In the genomic region with DNA sequence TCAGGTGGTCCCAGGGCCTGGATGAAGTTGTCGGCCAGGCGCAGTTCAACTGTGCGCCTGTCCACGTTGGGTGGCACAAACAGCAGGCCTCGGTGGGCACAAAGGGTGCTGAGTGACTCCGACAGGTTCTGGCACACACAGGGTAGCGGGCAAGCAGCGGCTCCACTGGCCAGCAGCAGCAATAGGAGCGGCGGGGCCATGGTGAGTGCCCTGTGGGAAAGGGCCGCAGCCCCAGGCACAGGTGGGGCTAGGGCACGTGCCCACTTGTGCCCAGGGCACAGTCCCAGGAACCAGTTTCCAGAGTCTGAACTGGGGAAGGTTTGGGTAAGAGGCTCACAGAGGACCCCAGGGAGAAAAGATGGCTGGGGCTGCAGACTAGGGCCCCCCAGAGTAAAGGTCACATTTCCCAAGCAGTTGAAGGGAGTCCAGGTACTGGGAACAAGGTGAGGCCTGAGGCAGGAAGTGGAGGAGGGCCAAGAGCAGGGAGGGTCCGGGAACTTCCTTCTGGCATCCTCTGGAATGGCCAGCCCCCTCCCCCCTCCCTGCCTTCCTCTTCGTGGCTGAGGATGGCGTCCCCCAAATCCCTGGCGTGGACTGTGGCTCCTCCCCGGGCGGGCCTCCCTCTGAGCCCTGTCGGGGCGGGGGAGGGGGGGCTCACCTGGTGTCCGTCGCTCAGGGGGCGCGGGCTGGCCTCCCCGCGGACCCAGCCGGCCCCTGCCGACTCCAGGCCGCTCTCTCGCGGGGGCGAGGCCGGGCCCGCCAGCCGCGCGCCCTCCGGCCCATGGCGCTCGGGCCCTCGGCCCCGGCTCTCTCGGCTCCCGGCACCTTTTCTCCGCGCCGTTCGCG, we compare ENCODE assay signal across 7 mouse cellular contexts. TPM values are rescaled to one million over a fixed set of nuclear protein-coding genes. Genes with fewer than 3 reads are reported as not detected.
DNase-seq lines count a peak whose midpoint lies in the region; ATAC-seq and TF ChIP-seq lines count a peak whose summit lies in the region.

No protein-coding gene starts in this region.

- H3K4me1 ChIP-seq in megakaryocyte, embryonic 14.5 days: peaks cover 26% of the 10 kb centered on the region
- H3K4me1 ChIP-seq in hindbrain, embryonic 14.5 days (replicated peaks; ENCODE audit: control insufficient read depth, insufficient read depth, low read length): peaks cover 26% of the 10 kb centered on the region
- peaks cover 19% of the 10 kb centered on the region for H3K4me1 ChIP-seq in liver, postnatal 0 days (ENCODE audit: insufficient read depth)

- 25% methylated on average over 30 of the region's 49 CpGs for WGBS in hindbrain, embryonic 14.5 days
- 31% methylated on average over 38 of the region's 49 CpGs for WGBS in liver, postnatal 0 days (ENCODE audit: insufficient replicate concordance)

- TF ChIP-seq CTCF in liver, postnatal 0 days (IDR thresholded peaks at IDR 0.05; ENCODE audit: low read depth): no peak

- DNase-seq in cerebellum, postnatal 36 days: peak; percentile 37
- DNase-seq in hindbrain, embryonic 14.5 days (ENCODE audit: low spot score): no peak
- no peak for DNase-seq in liver, postnatal 0 days
- peak; percentile 61 for DNase-seq in testis, postnatal 10 days (ENCODE audit: low spot score)
- DNase-seq in right cerebral cortex, postnatal 4 days: no peak

- no peaks in the 10 kb centered on the region for H3K36me3 ChIP-seq in megakaryocyte, embryonic 14.5 days (replicated peaks; ENCODE audit: low read length)
- H3K36me3 ChIP-seq in hindbrain, embryonic 14.5 days (replicated peaks; ENCODE audit: control insufficient read depth, insufficient read depth): peaks cover 36% of the 10 kb centered on the region
- peaks cover 31% of the 10 kb centered on the region for H3K36me3 ChIP-seq in liver, postnatal 0 days (replicated peaks; ENCODE audit: insufficient read depth, low read length)

- H3K27me3 ChIP-seq in megakaryocyte, embryonic 14.5 days (replicated peaks): peaks cover 93% of the 10 kb centered on the region
- no peaks in the 10 kb centered on the region for H3K27me3 ChIP-seq in hindbrain, embryonic 14.5 days (ENCODE audit: control insufficient read depth, insufficient read depth, low read length)
- H3K27me3 ChIP-seq in liver, postnatal 0 days (ENCODE audit: insufficient read depth, low read length): no peaks in the 10 kb centered on the region

- no peaks in the 10 kb centered on the region for H3K9me3 ChIP-seq in megakaryocyte, embryonic 14.5 days
- no peaks in the 10 kb centered on the region for H3K9me3 ChIP-seq in hindbrain, embryonic 14.5 days (ENCODE audit: control insufficient read depth, low read length)
- H3K9me3 ChIP-seq in liver, postnatal 0 days (ENCODE audit: low read length): no peaks in the 10 kb centered on the region

- H3K9ac ChIP-seq in hindbrain, embryonic 14.5 days: peak overlapping the region; percentile 99
- H3K9ac ChIP-seq in liver, postnatal 0 days (replicated peaks): peak overlapping the region; percentile 57

- no peak for TF ChIP-seq EP300 in liver, postnatal 0 days (IDR thresholded peaks at IDR 0.05; ENCODE audit: low read depth)

- H3K4me3 ChIP-seq in megakaryocyte, embryonic 14.5 days (replicated peaks): peak overlapping the region; percentile 92
- peak overlapping the region; percentile 95 for H3K4me3 ChIP-seq in hindbrain, embryonic 14.5 days (replicated peaks; ENCODE audit: low read length)
- peak overlapping the region; percentile 58 for H3K4me3 ChIP-seq in liver, postnatal 0 days (ENCODE audit: low read depth, low read length)

- no peak for ATAC-seq in megakaryocyte, adult 5-6 weeks (ENCODE audit: poor library complexity, severe bottlenecking)
- 0 out of 2 replicates have a peak, but pooled peaks have one; percentile 1 for ATAC-seq in hindbrain, embryonic 14.5 days (ENCODE audit: low FRiP score)
- ATAC-seq in liver, postnatal 0 days: no peak

- H3K27ac ChIP-seq in hindbrain, embryonic 14.5 days: peak overlapping the region; percentile 95
- H3K27ac ChIP-seq in liver, postnatal 0 days (ENCODE audit: low read depth): peak overlapping the region; percentile 22; the same call in 1 of the 2 replicates

- peak overlapping the region; percentile 82 for H3K4me2 ChIP-seq in hindbrain, embryonic 14.5 days (replicated peaks)
- H3K4me2 ChIP-seq in liver, postnatal 0 days (ENCODE audit: low read depth, low read length): peak overlapping the region; percentile 90

RNA-seq across cellular contexts. Expression of gene Lrfn4, which starts 0.9 kb away (rescaled TPM):
- 2.4 and 4.7 TPM in 2 replicates for polyA plus RNA-seq in megakaryocyte, embryonic 14.5 days (2012; ENCODE audit: insufficient read depth, low replicate concordance)
- 0.09 and 0.30 TPM in 2 replicates for total RNA-seq in megakaryocyte, adult 5-6 weeks (2015)
- total RNA-seq in megakaryocyte, adult 5-6 weeks (2017): 0.29 and 0.65 TPM in 2 replicates
- 17.9 and 18.9 TPM in 2 replicates for polyA plus RNA-seq in hindbrain, embryonic 14.5 days (2014; fragmentation: Nextera tagmentation; extraction: Ambion mirVana)
- 0.15 and 0.21 TPM in 2 replicates for polyA plus RNA-seq in liver, postnatal 0 days (2015; fragmentation: Nextera tagmentation; extraction: Ambion mirVana)

RNA-seq across cellular contexts. Expression of gene Rce1, which starts 10.9 kb away (rescaled TPM):
- 17.9 and 27.3 TPM in 2 replicates for polyA plus RNA-seq in megakaryocyte, embryonic 14.5 days (2012; ENCODE audit: insufficient read depth, low replicate concordance)
- 18.4 and 23.4 TPM in 2 replicates for total RNA-seq in megakaryocyte, adult 5-6 weeks (2015)
- total RNA-seq in megakaryocyte, adult 5-6 weeks (2017): 12.4 and 20.0 TPM in 2 replicates
- polyA plus RNA-seq in hindbrain, embryonic 14.5 days (2014; fragmentation: Nextera tagmentation; extraction: Ambion mirVana): 47.0 and 53.3 TPM in 2 replicates
- 16.6 and 17.3 TPM in 2 replicates for polyA plus RNA-seq in liver, postnatal 0 days (2015; fragmentation: Nextera tagmentation; extraction: Ambion mirVana)

Comparison
In these comparisons a context has a peak if more than half of its experiments do, and no peak if none do; other contexts are left out.
1. DNase-seq: peak in cerebellum, postnatal 36 days (2 of 2) and testis, postnatal 10 days (single experiment); none in hindbrain, embryonic 14.5 days (single experiment), liver, postnatal 0 days (single experiment) and right cerebral cortex, postnatal 4 days (single experiment).
2. Peak in every context shown above with its lines, with median percentiles within 50 percentile points of each other: H3K4me3 ChIP-seq.